Comparison of ENCODE assay signal across 11 mouse cellular contexts in the genomic region with DNA sequence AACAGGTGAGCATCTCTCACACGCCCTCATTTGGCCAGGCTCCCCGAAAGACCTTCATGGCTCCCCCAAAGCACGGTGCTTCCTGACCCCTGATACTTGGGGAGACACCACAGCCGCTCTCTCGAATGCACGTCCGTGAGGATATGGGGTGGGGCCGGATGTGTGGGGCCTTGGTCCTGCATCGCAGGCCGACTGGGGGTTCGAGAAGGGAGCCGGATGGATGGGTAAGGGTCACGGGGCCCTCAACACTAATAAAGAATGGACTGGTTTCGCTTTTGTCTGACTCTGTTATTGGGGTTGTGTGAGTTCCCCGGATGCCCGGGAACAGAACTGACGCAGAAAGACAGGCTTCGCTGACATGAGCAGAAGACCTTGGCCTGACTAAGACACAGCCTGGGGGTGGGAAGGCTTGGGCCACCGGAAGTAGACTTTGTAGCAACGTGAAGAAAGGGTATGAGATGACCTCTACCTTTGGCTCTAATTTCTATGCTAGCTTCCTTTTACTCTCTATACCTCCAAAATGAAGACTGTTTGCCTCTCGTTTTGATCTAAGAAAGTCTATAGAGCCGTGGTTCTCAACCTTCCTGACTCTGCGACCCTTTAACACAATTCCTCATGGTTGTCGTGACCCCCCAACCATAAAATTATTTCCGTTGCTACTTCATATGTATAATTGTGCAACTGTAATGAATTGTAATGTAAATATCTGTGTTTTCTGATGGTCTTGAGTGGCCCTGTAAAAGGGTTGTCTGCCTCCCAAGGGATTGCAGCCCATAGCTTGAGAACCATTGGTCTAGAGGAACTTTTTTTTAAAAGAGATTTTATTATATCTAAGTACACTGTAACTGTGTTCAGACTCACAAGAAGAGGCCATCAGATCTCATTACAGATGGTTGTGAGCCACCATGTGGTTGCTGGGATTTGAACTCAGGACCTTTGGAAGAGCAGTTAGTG. TPM values are rescaled to one million over a fixed set of nuclear protein-coding genes. Genes with fewer than 3 reads are reported as not detected.
DNase-seq lines count a peak whose midpoint lies in the region; ATAC-seq lines count a peak whose summit lies in the region.
"Had no signal": no experiment of that assay in that cellular context is flagged by ENCODE, and none has a peak within 500 bp of the region (broad histone marks: within the 10 kb centered on the region; RNA-seq: fewer than 3 reads in every experiment).

No protein-coding gene starts in this region.

- no peak for DNase-seq in heart, adult 9 months (ENCODE audit: low spot score in 2 of 2)
- peak; percentile 78 for DNase-seq in CD4-positive, CD25-positive, alpha-beta regulatory T cell, adult 2 months (ENCODE audit: low read depth, low spot score)
- peak; percentile 57 to 62 for DNase-seq in spleen, adult 18-20 months
- DNase-seq in embryo, embryonic 10.5 days (ENCODE audit: low spot score) = no peak
- DNase-seq in cerebellum, postnatal 10 days = no peak
- DNase-seq in cerebellum, adult 11 months = no peak

- peak overlapping the region; percentile 43 for H3K4me2 ChIP-seq in heart, embryonic 13.5 days
- H3K4me2 ChIP-seq in heart, embryonic 15.5 days = no peak overlapping the region
- H3K4me2 ChIP-seq: embryonic facial prominence, embryonic 12.5 days; hindbrain, embryonic 15.5 days; midbrain, embryonic 12.5 days had no signal

- H3K27ac ChIP-seq in heart, embryonic 13.5 days (replicated peaks) = peak overlapping the region; percentile 38; the same call in 1 of the 2 replicates
- H3K27ac ChIP-seq in heart, embryonic 15.5 days = no peak overlapping the region
- H3K27ac ChIP-seq: embryonic facial prominence, embryonic 12.5 days; hindbrain, embryonic 15.5 days; midbrain, embryonic 12.5 days had no signal

- H3K9me3 ChIP-seq in heart, embryonic 13.5 days = no peaks in the 10 kb centered on the region
- no peaks in the 10 kb centered on the region for H3K9me3 ChIP-seq in heart, embryonic 15.5 days (replicated peaks)
- H3K9me3 ChIP-seq: embryonic facial prominence, embryonic 12.5 days; hindbrain, embryonic 15.5 days; midbrain, embryonic 12.5 days had no signal

- H3K9ac ChIP-seq in heart, embryonic 13.5 days = no peak overlapping the region; the same call in 1 of the 2 replicates
- H3K9ac ChIP-seq in heart, embryonic 15.5 days = no peak overlapping the region
- H3K9ac ChIP-seq: embryonic facial prominence, embryonic 12.5 days; hindbrain, embryonic 15.5 days; midbrain, embryonic 12.5 days had no signal

- H3K27me3 ChIP-seq in heart, embryonic 13.5 days (replicated peaks) = peaks cover 42% of the 10 kb centered on the region
- H3K27me3 ChIP-seq in heart, embryonic 15.5 days = peaks cover 33% of the 10 kb centered on the region
- H3K27me3 ChIP-seq: hindbrain, embryonic 15.5 days had no signal

- H3K4me1 ChIP-seq in heart, embryonic 13.5 days = peaks cover 5% of the 10 kb centered on the region
- no peaks in the 10 kb centered on the region; the same call in 1 of the 2 replicates for H3K4me1 ChIP-seq in heart, embryonic 15.5 days (replicated peaks)

- peak overlapping the region; percentile 38 for H3K4me3 ChIP-seq in heart, embryonic 13.5 days
- H3K4me3 ChIP-seq in heart, embryonic 15.5 days = peak overlapping the region; percentile 32
- H3K4me3 ChIP-seq: embryonic facial prominence, embryonic 12.5 days; hindbrain, embryonic 15.5 days; midbrain, embryonic 12.5 days had no signal

- no peak for ATAC-seq in heart, embryonic 13.5 days (ENCODE audit: extremely low read depth, insufficient number of reproducible peaks, low FRiP score, low TSS enrichment)
- ATAC-seq in heart, embryonic 15.5 days (replicated peaks; ENCODE audit: insufficient number of reproducible peaks, insufficient read depth, low FRiP score, low read depth) = no peak

- H3K36me3 ChIP-seq in heart, embryonic 13.5 days = no peaks in the 10 kb centered on the region
- H3K36me3 ChIP-seq in heart, embryonic 15.5 days = no peaks in the 10 kb centered on the region
- H3K36me3 ChIP-seq: embryonic facial prominence, embryonic 12.5 days; hindbrain, embryonic 15.5 days; midbrain, embryonic 12.5 days had no signal

- 72% methylated on average over 25 of the region's 25 CpGs for whole genome bisulfite sequencing in heart, embryonic 13.5 days
- WGBS in heart, embryonic 15.5 days = 81% methylated on average over 25 of the region's 25 CpGs

RNA-seq across cellular contexts. Expression of a gene that starts 3.1 kb away (rescaled TPM):
- polyA plus RNA-seq in heart, embryonic 13.5 days (2015; fragmentation: Nextera tagmentation; extraction: Ambion mirVana) = 0.47 and 0.51 TPM in 2 replicates
- 0.24 and 1.9 TPM in 2 replicates for polyA plus RNA-seq in heart, embryonic 15.5 days (2015; fragmentation: Nextera tagmentation; extraction: Ambion mirVana)

RNA-seq across cellular contexts. Expression of a gene that starts 19.9 kb away (rescaled TPM):
- polyA plus RNA-seq in heart, embryonic 13.5 days (2015; fragmentation: Nextera tagmentation; extraction: Ambion mirVana) = 104 and 115 TPM in 2 replicates
- 101 and 103 TPM in 2 replicates for polyA plus RNA-seq in heart, embryonic 15.5 days (2015; fragmentation: Nextera tagmentation; extraction: Ambion mirVana)

RNA-seq across cellular contexts. Expression of a gene that starts 36.1 kb away (rescaled TPM):
- polyA plus RNA-seq in heart, embryonic 13.5 days (2015; fragmentation: Nextera tagmentation; extraction: Ambion mirVana) = 2.1 and 8.2 TPM in 2 replicates
- polyA plus RNA-seq in heart, embryonic 15.5 days (2015; fragmentation: Nextera tagmentation; extraction: Ambion mirVana) = 0.69 and 3.8 TPM in 2 replicates

Comparison
In these comparisons a context has a peak if more than half of its experiments do, and no peak if none do; other contexts are left out.
1. DNase-seq: peak in CD4-positive, CD25-positive, alpha-beta regulatory T cell, adult 2 months (single experiment) and spleen, adult 18-20 months (2 of 2); none in heart, adult 9 months (0 of 2), embryo, embryonic 10.5 days (single experiment), cerebellum, postnatal 10 days (0 of 2) and cerebellum, adult 11 months (single experiment).